Mouse (Mus musculus) induced T-regulatory cell, adult 2 months (primary cell): ENCODE measurements around the gene Samd14.

Experiments used
- DNase-seq: peaks from one replicate; pipeline ENCODE4 v3.0.0-alpha.2; 2012; ENCODE audit warnings: low read depth

Gene Samd14

DNA sequence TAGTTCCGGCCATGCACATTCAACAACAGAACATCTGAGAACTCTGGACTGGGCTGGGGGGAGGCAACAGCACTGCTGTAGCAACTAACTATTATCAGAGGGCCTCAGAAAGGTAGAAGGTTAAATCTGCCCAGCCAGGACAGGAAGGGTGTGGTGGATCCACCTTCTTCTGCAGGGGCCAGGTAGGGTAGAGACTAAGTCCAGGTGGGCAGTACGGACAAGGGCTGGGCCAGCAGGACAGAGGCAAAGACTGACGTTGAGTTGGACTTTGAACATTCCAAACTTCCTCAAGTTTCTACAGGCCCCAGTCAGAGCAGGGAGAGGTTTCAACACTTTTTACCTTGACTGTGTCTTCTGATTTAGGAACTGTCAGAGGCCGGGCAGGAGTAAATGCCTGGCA is 65.0 kb downstream of the Samd14 start:
- no peak for DNase-seq

DNA sequence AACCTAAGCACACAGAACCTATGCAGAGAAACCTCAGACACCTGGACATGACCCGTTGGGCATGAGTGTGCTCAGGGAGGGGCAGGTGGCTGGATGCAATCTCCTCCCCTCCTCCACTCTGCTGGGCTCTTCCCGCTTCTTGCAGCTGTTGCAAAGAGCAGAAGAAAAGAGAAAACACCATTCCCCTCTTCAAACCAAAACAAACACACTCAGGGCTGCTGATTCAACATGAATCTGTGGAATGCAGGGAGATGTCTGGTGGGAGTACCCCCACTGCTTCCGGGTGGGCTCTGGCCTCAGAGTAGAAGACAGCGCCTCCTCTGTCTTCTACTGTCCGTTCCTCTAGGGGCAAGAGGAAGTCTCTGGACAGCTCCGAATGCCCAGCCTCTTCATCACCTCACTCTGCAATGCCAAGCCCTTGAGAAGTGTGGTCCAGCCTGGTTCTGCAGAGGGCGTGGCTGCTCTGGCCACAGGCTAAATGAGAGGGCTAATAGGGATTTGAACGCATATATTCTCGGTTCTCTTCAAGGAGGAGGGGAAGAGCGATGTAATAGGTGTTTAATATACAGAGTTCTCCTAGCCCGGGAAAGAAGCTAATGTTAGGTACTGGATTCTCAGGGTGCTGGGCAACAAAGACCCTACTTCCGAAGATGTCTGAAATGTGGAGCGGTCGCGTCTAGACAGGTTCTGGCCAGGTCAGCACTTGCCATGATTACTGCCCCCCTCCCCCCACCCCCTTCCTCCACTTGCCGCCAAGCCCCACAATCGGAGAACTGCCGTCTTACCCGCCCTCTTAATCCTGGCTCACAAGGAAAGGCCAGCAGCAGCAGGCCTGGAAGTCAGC is 65.7 kb downstream of the Samd14 start:
- DNase-seq, result no peak
